Mouse (Mus musculus) layer of hippocampus, adult 11-12 months (tissue): Measurements from ENCODE around the gene Glp1r.

ENCODE experiments used
- DNase-seq: peaks from one replicate; pipeline ENCODE4 v3.0.0; 2022; ENCODE audit warnings: low spot score

The Glp1r gene

GRCm38 (mm10) chr17:30914264-30914663, 12.6 kb downstream of the Glp1r start:
- no peak for DNase-seq

DNA sequence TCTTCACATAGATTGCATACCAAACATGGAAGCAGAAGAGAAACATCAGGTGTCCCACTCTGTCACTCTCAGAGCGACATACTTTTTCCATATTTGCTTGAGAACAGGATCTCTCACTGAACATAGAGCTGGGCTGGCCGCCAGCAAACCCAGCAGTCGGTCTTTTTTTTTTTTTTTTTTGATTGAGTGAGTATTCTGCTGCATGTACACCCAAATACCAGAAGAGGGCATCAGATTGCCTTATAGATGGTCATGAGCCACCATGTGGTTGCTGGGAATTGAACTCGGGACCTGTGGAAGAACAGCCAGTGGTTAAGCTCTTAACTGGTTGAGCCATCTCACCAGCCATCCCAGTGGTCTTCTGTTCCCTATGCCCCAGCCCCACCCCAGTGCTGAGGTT, 21.9 kb downstream of the Glp1r start:
- no peak for DNase-seq

- no peak for DNase-seq
These were observed 29.2 kb downstream of the Glp1r start for GRCm38 (mm10) chr17:30930827-30931226.

- DNase-seq: no peak
These were observed 31.2 kb downstream of the Glp1r start for GRCm38 (mm10) chr17:30932836-30933235.

DNA sequence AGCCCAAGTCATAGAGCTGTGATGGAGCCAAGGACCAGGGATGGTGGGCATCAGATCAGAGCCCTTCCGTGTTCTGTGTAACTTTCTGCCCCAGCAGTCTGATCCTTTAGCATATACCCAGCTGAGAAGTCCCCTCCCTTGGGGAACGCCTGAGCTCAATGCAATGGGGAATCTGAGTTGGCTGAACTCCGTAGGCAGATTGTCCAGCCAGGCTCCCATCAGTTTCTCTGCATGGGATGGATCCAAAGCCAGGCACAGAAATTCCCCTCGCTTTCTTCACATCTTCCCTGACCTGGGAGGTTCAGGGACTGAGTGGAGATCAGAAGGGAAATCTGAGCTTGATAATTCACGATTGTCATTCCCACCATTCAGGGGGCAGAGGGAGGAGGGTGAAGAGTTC, 33.7 kb downstream of the Glp1r start:
- no peak for DNase-seq

- no peak for DNase-seq
These were observed 36.9 kb downstream of the Glp1r start for GRCm38 (mm10) chr17:30938554-30938953.

GRCm38 (mm10) chr17:30948382-30948781, 46.8 kb downstream of the Glp1r start:
- no peak for DNase-seq

DNA sequence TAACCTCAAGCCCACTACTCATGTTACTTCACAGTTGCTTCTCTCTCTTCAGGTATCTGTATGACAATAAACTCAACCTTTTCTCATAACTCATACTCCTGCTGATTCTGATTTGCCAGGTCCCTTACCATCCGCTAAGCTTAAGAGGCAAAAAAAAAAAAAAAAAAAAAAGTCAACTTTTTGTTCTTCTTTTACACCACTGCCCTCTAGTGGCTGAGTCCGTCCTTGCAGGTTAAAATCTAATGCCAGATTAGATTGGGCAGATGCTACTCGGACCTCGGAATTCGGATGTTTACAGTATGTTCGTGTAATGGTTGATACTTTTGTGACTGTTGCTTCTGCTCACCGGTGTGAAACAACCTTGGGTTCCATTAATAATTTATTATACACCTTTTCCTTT, 49.2 kb downstream of the Glp1r start:
- DNase-seq: peak; percentile 83

- DNase-seq: peak; percentile 30
These were observed 50.0 kb downstream of the Glp1r start for GRCm38 (mm10) chr17:30951600-30951999.

DNA sequence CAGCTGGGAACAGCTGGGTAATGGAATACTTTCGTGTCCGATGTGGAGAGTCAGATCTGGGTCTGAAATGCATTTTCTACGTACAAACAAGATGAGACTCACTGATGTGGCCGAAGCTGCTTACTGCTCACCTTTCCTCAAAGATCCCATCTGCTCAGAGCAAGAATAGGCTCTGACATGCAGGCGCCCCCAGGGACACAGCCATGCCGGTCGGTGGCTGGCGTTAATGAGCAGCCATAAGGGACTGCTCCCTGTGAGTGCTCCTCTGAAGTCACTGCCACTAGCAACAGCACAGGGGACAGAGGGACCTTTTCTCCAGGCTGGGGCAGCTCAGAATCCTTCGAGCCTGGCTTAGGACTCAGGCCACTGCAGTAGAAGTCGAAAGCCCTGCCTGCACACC, 52.7 kb downstream of the Glp1r start, which contains the start of gene Umodl1:
Gene Umodl1, plus strand, starts transcription at position 301 of the 400 bp plus-strand sequence.
- DNase-seq: no peak

GRCm38 (mm10) chr17:30961936-30962592, 60.4 kb downstream of the Glp1r start:
- no peak for DNase-seq

DNA sequence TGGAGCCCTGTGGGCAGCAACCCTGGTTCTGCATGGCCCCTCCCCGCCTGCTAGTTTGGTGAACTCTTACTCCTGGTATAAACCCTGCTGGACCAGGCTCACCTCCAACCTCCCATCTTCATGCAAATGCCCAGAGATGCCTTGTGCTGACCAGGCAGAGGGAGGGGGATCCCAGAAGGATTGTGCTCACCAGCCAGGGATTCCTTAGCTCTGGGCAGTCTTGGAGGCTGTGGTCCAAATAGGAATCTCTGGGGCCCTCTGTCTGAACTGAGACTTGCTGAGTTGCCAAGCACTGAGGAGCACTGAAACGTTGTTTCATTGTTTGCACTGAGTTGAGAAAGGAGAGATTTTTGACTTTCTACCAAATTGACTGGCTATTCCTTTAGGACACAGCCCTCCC, 61.3 kb downstream of the Glp1r start:
- no peak for DNase-seq

DNA sequence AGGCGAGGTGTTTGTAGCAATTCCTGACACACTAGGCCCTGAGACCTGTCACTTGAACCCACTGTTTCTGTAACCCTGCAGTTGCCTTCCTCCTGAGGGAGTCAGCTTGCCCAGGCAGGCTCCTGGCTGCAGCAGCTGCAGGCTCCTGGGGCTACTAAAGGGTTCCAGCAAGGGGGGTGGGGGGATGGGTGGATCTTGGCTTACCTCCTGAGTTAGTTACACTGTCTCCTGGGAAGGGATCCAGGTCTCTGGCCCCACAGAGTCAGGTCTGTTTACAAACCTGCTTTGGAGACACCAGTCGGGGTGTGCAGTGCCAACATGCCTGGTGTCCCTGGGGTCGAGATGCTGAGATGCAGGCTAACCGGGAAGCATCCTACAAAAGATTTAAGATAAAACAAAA, 68.4 kb downstream of the Glp1r start:
- no peak for DNase-seq

GRCm38 (mm10) chr17:30971877-30972276, 70.3 kb downstream of the Glp1r start:
- peak; percentile 41 for DNase-seq

GRCm38 (mm10) chr17:30973332-30973731, 71.7 kb downstream of the Glp1r start:
- peak; percentile 31 for DNase-seq

DNA sequence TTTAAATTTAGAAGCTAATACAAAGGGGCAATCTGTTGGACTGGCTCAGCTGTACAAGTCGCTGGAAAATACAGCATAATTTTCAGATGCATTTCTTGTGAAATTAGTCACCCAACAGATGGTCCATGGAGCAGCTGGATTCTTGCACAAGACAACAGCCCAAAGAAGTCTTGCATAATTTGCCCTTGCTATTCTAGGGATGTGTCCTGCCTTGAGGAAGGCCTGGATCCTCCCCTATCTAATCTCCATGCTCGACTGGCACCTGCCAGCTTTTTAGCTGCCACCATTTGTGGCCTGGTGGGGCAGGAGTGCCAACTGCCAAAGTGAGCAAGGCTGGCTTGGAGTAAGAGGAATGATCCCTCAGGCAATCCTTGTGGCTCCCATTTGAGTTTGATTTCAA, 75.7 kb downstream of the Glp1r start:
- no peak for DNase-seq

DNA sequence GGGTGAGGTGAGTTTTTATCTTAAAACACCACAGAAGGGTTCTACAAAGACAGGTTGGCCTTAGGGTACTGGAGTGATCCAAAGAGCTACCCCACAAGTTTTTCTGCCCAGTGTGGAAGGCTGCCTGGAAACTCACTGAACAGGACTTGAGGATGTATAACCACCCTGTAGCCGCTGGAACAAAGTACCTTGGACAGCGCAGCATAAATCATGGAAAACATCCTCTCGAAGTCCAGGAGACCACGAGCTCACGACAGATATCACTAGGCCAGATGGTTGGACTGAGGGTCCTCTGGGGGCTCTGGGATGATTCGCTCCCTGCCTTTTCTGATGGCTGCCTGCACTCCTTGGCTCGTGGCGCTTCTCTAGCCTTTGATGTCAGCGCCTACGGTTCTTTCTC, 76.9 kb downstream of the Glp1r start:
- DNase-seq: no peak

GRCm38 (mm10) chr17:30983521-30983920, 81.9 kb downstream of the Glp1r start:
- DNase-seq: no peak

DNA sequence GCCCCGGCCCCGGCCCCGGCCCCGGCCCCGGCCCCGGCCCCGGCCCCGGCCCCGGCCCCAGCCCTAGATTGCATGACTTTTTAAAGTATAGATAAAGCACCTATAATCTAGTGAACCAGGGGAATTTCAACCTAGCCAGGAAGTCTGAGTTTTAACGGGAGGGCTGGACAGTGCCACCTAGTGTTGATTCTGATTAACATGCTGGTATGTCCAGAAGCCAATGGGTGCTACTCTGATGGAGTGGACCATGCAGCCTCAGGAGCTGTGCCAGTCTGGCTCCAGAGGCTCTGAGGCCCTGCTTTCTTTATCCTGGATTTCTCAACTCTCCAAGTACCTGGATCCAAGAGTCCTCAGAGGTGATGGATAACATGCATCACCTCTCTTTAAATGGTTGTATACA, 88.6 kb downstream of the Glp1r start:
- DNase-seq: peak; percentile 18
